Comparison of ENCODE assay signal across 8 mouse cellular contexts in genomic region chr7:31176886-31177763, GRCm38 (mm10). TPM values are rescaled to one million over a fixed set of nuclear protein-coding genes. Genes with fewer than 3 reads are reported as not detected.
DNase-seq lines count a peak whose midpoint lies in the region; ATAC-seq and TF ChIP-seq lines count a peak whose summit lies in the region.

No protein-coding gene starts in this region.

- no peaks in the 10 kb centered on the region for H3K79me2 ChIP-seq in heart, adult 2 months (replicated peaks; ENCODE audit: control insufficient read depth, insufficient read depth, low read length)

- TF ChIP-seq EP300 in heart, adult 2 months (IDR thresholded peaks at IDR 0.05; ENCODE audit: insufficient read depth, low read depth, low read length), result peak; percentile 66; the same call in 1 of the 2 replicates

- no peak overlapping the region for H3K4me3 ChIP-seq in embryonic facial prominence, embryonic 12.5 days
- H3K4me3 ChIP-seq in heart, adult 2 months, result no peak overlapping the region
- H3K4me3 ChIP-seq in limb, embryonic 12.5 days (replicated peaks), result no peak overlapping the region
- no peak overlapping the region for H3K4me3 ChIP-seq in midbrain, embryonic 14.5 days (replicated peaks; ENCODE audit: low read depth, low read length)

- H3K27ac ChIP-seq in embryonic facial prominence, embryonic 12.5 days, result no peak overlapping the region
- no peak overlapping the region for H3K27ac ChIP-seq in heart, adult 2 months
- H3K27ac ChIP-seq in limb, embryonic 12.5 days, result no peak overlapping the region
- no peak overlapping the region for H3K27ac ChIP-seq in midbrain, embryonic 14.5 days (replicated peaks; ENCODE audit: low read depth, low read length)

- 33% methylated on average over 22 of the region's 22 CpGs for WGBS in embryonic facial prominence, embryonic 12.5 days
- 14% methylated on average over 22 of the region's 22 CpGs for WGBS in heart, adult 2 months
- 30% methylated on average over 22 of the region's 22 CpGs for WGBS in limb, embryonic 12.5 days
- WGBS in midbrain, embryonic 14.5 days, result 34% methylated on average over 22 of the region's 22 CpGs

- H3K4me1 ChIP-seq in embryonic facial prominence, embryonic 12.5 days, result no peaks in the 10 kb centered on the region
- H3K4me1 ChIP-seq in heart, adult 2 months (ENCODE audit: control insufficient read depth, insufficient read depth, low read length), result 0 out of 2 replicates have a peak, but pooled peaks cover 1% of the 10 kb centered on the region
- H3K4me1 ChIP-seq in limb, embryonic 12.5 days (replicated peaks), result no peaks in the 10 kb centered on the region
- H3K4me1 ChIP-seq in midbrain, embryonic 14.5 days (ENCODE audit: control insufficient read depth, insufficient read depth, low read length), result no peaks in the 10 kb centered on the region

- no peak for TF ChIP-seq POLR2A in heart, adult 2 months (IDR thresholded peaks at IDR 0.05; ENCODE audit: insufficient read depth, low read depth, low read length)

- H3K36me3 ChIP-seq in embryonic facial prominence, embryonic 12.5 days, result no peaks in the 10 kb centered on the region
- no peaks in the 10 kb centered on the region for H3K36me3 ChIP-seq in heart, adult 2 months (ENCODE audit: control insufficient read depth, insufficient read depth, low read length)
- H3K36me3 ChIP-seq in limb, embryonic 12.5 days, result no peaks in the 10 kb centered on the region
- H3K36me3 ChIP-seq in midbrain, embryonic 14.5 days (ENCODE audit: control insufficient read depth, insufficient read depth, low read length), result no peaks in the 10 kb centered on the region

- intact Hi-C loops in heart, adult 2 months (cut with DNase I), result loop anchor here (1.0 kb wide), 1 partner anchor 38 kb away; no protein-coding TSS in a partner anchor

- no peaks in the 10 kb centered on the region for H3K27me3 ChIP-seq in embryonic facial prominence, embryonic 12.5 days
- H3K27me3 ChIP-seq in heart, adult 2 months (ENCODE audit: control insufficient read depth, insufficient read depth, low read length), result no peaks in the 10 kb centered on the region
- peaks cover 11% of the 10 kb centered on the region for H3K27me3 ChIP-seq in limb, embryonic 12.5 days
- H3K27me3 ChIP-seq in midbrain, embryonic 14.5 days (ENCODE audit: control insufficient read depth, insufficient read depth, low read length), result no peaks in the 10 kb centered on the region; the same call in 1 of the 2 replicates

- peak overlapping the region; percentile 34 for H3K4me2 ChIP-seq in embryonic facial prominence, embryonic 12.5 days (replicated peaks)
- peak overlapping the region; percentile 35 for H3K4me2 ChIP-seq in limb, embryonic 12.5 days
- peak overlapping the region; percentile 38 for H3K4me2 ChIP-seq in midbrain, embryonic 14.5 days (ENCODE audit: low read length)

- peak; percentile 77 for DNase-seq in CD4-positive helper T cell, adult 2 months (ENCODE audit: low read depth, low spot score)
- DNase-seq in adrenal gland, postnatal 4 days (ENCODE audit: low spot score in 2 of 2), result peak; percentile 37 to 43
- peak; percentile 64 to 77 for DNase-seq in heart, adult 2 months
- peak; percentile 78 for DNase-seq in kidney, adult 18-20 months
- peak; percentile 89 for DNase-seq in midbrain, embryonic 14.5 days
- DNase-seq in spleen, postnatal 14 days (ENCODE audit: low spot score in 2 of 2), result peak; percentile 25 to 61

- no peak overlapping the region for H3K9ac ChIP-seq in embryonic facial prominence, embryonic 12.5 days
- no peak overlapping the region for H3K9ac ChIP-seq in heart, adult 2 months (ENCODE audit: low read depth, low read length)
- no peak overlapping the region for H3K9ac ChIP-seq in limb, embryonic 12.5 days (replicated peaks)
- no peak overlapping the region for H3K9ac ChIP-seq in midbrain, embryonic 14.5 days (replicated peaks; ENCODE audit: low read length)

- no peaks in the 10 kb centered on the region for H3K9me3 ChIP-seq in embryonic facial prominence, embryonic 12.5 days
- H3K9me3 ChIP-seq in limb, embryonic 12.5 days, result no peaks in the 10 kb centered on the region
- no peaks in the 10 kb centered on the region for H3K9me3 ChIP-seq in midbrain, embryonic 14.5 days (ENCODE audit: control insufficient read depth, low read length)

- no peak for ATAC-seq in embryonic facial prominence, embryonic 12.5 days (ENCODE audit: insufficient number of reproducible peaks, insufficient read depth, low FRiP score, low TSS enrichment)
- peak; percentile 78; the same call in 1 of the 2 replicates for ATAC-seq in limb, embryonic 12.5 days (ENCODE audit: insufficient number of reproducible peaks, insufficient read depth, low FRiP score, low TSS enrichment, low read depth)
- ATAC-seq in midbrain, embryonic 14.5 days (ENCODE audit: low FRiP score, low TSS enrichment), result peak; percentile 57; the same call in 1 of the 2 replicates

- TF ChIP-seq CTCF in heart, adult 2 months (IDR thresholded peaks at IDR 0.05), result peak; percentile 98

RNA-seq across cellular contexts. Expression of gene Gramd1a, which starts 21.4 kb away (rescaled TPM):
- total RNA-seq in adrenal gland, postnatal 4 days (2021), result 10 to 100 TPM; 55.4 to 58.7 TPM
- 97.4 and 109 TPM in 2 replicates for polyA plus RNA-seq in embryonic facial prominence, embryonic 12.5 days (2016; fragmentation: Nextera tagmentation; extraction: Ambion mirVana)
- 10 to 100 TPM; 27.9 to 33.7 TPM for total RNA-seq in heart, adult 2 months (2021)
- 49.2 and 64.3 TPM in 2 replicates for polyA plus RNA-seq in heart, adult 2 months (2012; rRNA removed)
- polyA plus RNA-seq in limb, embryonic 12.5 days (2016; fragmentation: Nextera tagmentation; extraction: Ambion mirVana), result 95.1 and 104 TPM in 2 replicates
- 205 and 232 TPM in 2 replicates for polyA plus RNA-seq in midbrain, embryonic 14.5 days (2014; fragmentation: Nextera tagmentation; extraction: Ambion mirVana)

RNA-seq across cellular contexts. Expression of gene Scn1b, which starts 50.3 kb away (rescaled TPM):
- total RNA-seq in adrenal gland, postnatal 4 days (2021), result 10 to 100 TPM; 10.8 to 10.9 TPM
- 4.5 and 5.1 TPM in 2 replicates for polyA plus RNA-seq in embryonic facial prominence, embryonic 12.5 days (2016; fragmentation: Nextera tagmentation; extraction: Ambion mirVana)
- 10 to 100 TPM; 31.8 to 32.5 TPM for total RNA-seq in heart, adult 2 months (2021)
- 39.7 and 41.9 TPM in 2 replicates for polyA plus RNA-seq in heart, adult 2 months (2012; rRNA removed)
- polyA plus RNA-seq in limb, embryonic 12.5 days (2016; fragmentation: Nextera tagmentation; extraction: Ambion mirVana), result 1.4 and 2.0 TPM in 2 replicates
- 5.6 TPM in 2 replicates for polyA plus RNA-seq in midbrain, embryonic 14.5 days (2014; fragmentation: Nextera tagmentation; extraction: Ambion mirVana)
